In genomic region chr7:49686992-49687391, GRCm38 (mm10) we compare ENCODE assay signal across 17 mouse cellular contexts. TPM values are rescaled to one million over a fixed set of nuclear protein-coding genes. Genes with fewer than 3 reads are reported as not detected.
DNase-seq lines count a peak whose midpoint lies in the region; ATAC-seq and TF ChIP-seq lines count a peak whose summit lies in the region.
"Had no signal": no experiment of that assay in that cellular context is flagged by ENCODE, and none has a peak within 500 bp of the region (broad histone marks: within the 10 kb centered on the region; RNA-seq: fewer than 3 reads in every experiment).

No protein-coding gene starts in this region.

- DNase-seq in stomach, postnatal 0 days (ENCODE audit: low spot score) = no peak
- no peak for DNase-seq in ovary, postnatal 10 days (ENCODE audit: low spot score)
- DNase-seq: adrenal gland, adult 2 months; cerebellum, adult 2 months; thymus, adult 2 months had no signal

- no peaks in the 10 kb centered on the region for H3K36me3 ChIP-seq in hindbrain, embryonic 12.5 days
- no peaks in the 10 kb centered on the region for H3K36me3 ChIP-seq in hindbrain, embryonic 13.5 days
- H3K36me3 ChIP-seq in stomach, embryonic 14.5 days (ENCODE audit: control insufficient read depth, insufficient read depth, low read length) = no peaks in the 10 kb centered on the region
- no peaks in the 10 kb centered on the region for H3K36me3 ChIP-seq in stomach, postnatal 0 days (ENCODE audit: control insufficient read depth, insufficient read depth, low read length)
- no peaks in the 10 kb centered on the region for H3K36me3 ChIP-seq in midbrain, embryonic 12.5 days
- no peaks in the 10 kb centered on the region for H3K36me3 ChIP-seq in intestine, embryonic 15.5 days
- H3K36me3 ChIP-seq: hindbrain, embryonic 15.5 days; kidney, embryonic 15.5 days; limb, embryonic 13.5 days had no signal

- H3K9ac ChIP-seq in hindbrain, embryonic 12.5 days = no peak overlapping the region
- no peak overlapping the region for H3K9ac ChIP-seq in hindbrain, embryonic 13.5 days
- H3K9ac ChIP-seq in stomach, embryonic 14.5 days (replicated peaks; ENCODE audit: low read depth, low read length) = no peak overlapping the region
- H3K9ac ChIP-seq in stomach, postnatal 0 days (ENCODE audit: low read length) = no peak overlapping the region
- no peak overlapping the region for H3K9ac ChIP-seq in midbrain, embryonic 12.5 days (replicated peaks)
- no peak overlapping the region for H3K9ac ChIP-seq in intestine, embryonic 15.5 days
- H3K9ac ChIP-seq: hindbrain, embryonic 15.5 days; kidney, embryonic 15.5 days; limb, embryonic 13.5 days had no signal

- TF ChIP-seq CTCF in stomach, postnatal 0 days (IDR thresholded peaks at IDR 0.05; ENCODE audit: low read depth) = no peak

- peaks cover 8% of the 10 kb centered on the region; the same call in 1 of the 2 replicates for H3K4me1 ChIP-seq in hindbrain, embryonic 12.5 days
- H3K4me1 ChIP-seq in hindbrain, embryonic 13.5 days (replicated peaks) = 0 out of 2 replicates have a peak, but pooled peaks cover 6% of the 10 kb centered on the region
- no peaks in the 10 kb centered on the region for H3K4me1 ChIP-seq in stomach, embryonic 14.5 days (ENCODE audit: control insufficient read depth, insufficient read depth, low read length)
- H3K4me1 ChIP-seq in stomach, postnatal 0 days (replicated peaks; ENCODE audit: control insufficient read depth, insufficient read depth) = no peaks in the 10 kb centered on the region
- H3K4me1 ChIP-seq in midbrain, embryonic 12.5 days = peaks cover 20% of the 10 kb centered on the region
- peaks cover 4% of the 10 kb centered on the region; the same call in 1 of the 2 replicates for H3K4me1 ChIP-seq in intestine, embryonic 15.5 days (replicated peaks)
- H3K4me1 ChIP-seq: hindbrain, embryonic 15.5 days had no signal

- peaks cover 96% of the 10 kb centered on the region for H3K27me3 ChIP-seq in hindbrain, embryonic 12.5 days
- H3K27me3 ChIP-seq in hindbrain, embryonic 13.5 days = peaks cover 99% of the 10 kb centered on the region
- peaks cover 30% of the 10 kb centered on the region; the same call in 1 of the 2 replicates for H3K27me3 ChIP-seq in stomach, embryonic 14.5 days (ENCODE audit: control insufficient read depth, insufficient read depth, low read length)
- H3K27me3 ChIP-seq in stomach, postnatal 0 days (ENCODE audit: control insufficient read depth, insufficient read depth, low read length) = no peaks in the 10 kb centered on the region
- H3K27me3 ChIP-seq in midbrain, embryonic 12.5 days = peaks cover 86% of the 10 kb centered on the region
- peaks cover 31% of the 10 kb centered on the region for H3K27me3 ChIP-seq in intestine, embryonic 15.5 days (replicated peaks)

- no peaks in the 10 kb centered on the region for H3K9me3 ChIP-seq in hindbrain, embryonic 12.5 days (replicated peaks)
- no peaks in the 10 kb centered on the region for H3K9me3 ChIP-seq in hindbrain, embryonic 13.5 days
- H3K9me3 ChIP-seq in stomach, embryonic 14.5 days (ENCODE audit: control insufficient read depth, low read depth, low read length) = no peaks in the 10 kb centered on the region
- H3K9me3 ChIP-seq in stomach, postnatal 0 days (ENCODE audit: control insufficient read depth, low read length) = no peaks in the 10 kb centered on the region
- no peaks in the 10 kb centered on the region for H3K9me3 ChIP-seq in midbrain, embryonic 12.5 days
- H3K9me3 ChIP-seq in intestine, embryonic 15.5 days = no peaks in the 10 kb centered on the region
- H3K9me3 ChIP-seq: hindbrain, embryonic 15.5 days; kidney, embryonic 15.5 days; limb, embryonic 13.5 days had no signal

- peak; percentile 87 for ATAC-seq in hindbrain, embryonic 12.5 days (ENCODE audit: low FRiP score)
- no peak for ATAC-seq in hindbrain, embryonic 13.5 days (ENCODE audit: low FRiP score)
- ATAC-seq in stomach, embryonic 14.5 days (ENCODE audit: insufficient number of reproducible peaks, insufficient read depth, low FRiP score, low read depth) = no peak
- no peak for ATAC-seq in stomach, postnatal 0 days (ENCODE audit: low FRiP score, low TSS enrichment)
- ATAC-seq in midbrain, embryonic 12.5 days (ENCODE audit: low FRiP score, low read depth) = peak; percentile 88
- ATAC-seq in intestine, embryonic 15.5 days = no peak

- 6% methylated on average over 11 of the region's 11 CpGs for WGBS in hindbrain, embryonic 12.5 days
- 7% methylated on average over 11 of the region's 11 CpGs for WGBS in hindbrain, embryonic 13.5 days
- 23% methylated on average over 11 of the region's 11 CpGs for WGBS in stomach, embryonic 14.5 days
- WGBS in stomach, postnatal 0 days = 18% methylated on average over 11 of the region's 11 CpGs
- WGBS in midbrain, embryonic 12.5 days = 5% methylated on average over 11 of the region's 11 CpGs
- whole genome bisulfite sequencing in intestine, embryonic 15.5 days = 33% methylated on average over 11 of the region's 11 CpGs

- no peak overlapping the region for H3K27ac ChIP-seq in hindbrain, embryonic 12.5 days
- H3K27ac ChIP-seq in hindbrain, embryonic 13.5 days = no peak overlapping the region
- H3K27ac ChIP-seq in stomach, embryonic 14.5 days (ENCODE audit: low read length) = no peak overlapping the region
- no peak overlapping the region for H3K27ac ChIP-seq in stomach, postnatal 0 days (replicated peaks)
- H3K27ac ChIP-seq in midbrain, embryonic 12.5 days (replicated peaks) = no peak overlapping the region
- no peak overlapping the region for H3K27ac ChIP-seq in intestine, embryonic 15.5 days
- H3K27ac ChIP-seq: hindbrain, embryonic 15.5 days; kidney, embryonic 15.5 days; left cerebral cortex, adult 2 months; limb, embryonic 13.5 days had no signal

- H3K4me3 ChIP-seq in hindbrain, embryonic 12.5 days = no peak overlapping the region
- no peak overlapping the region for H3K4me3 ChIP-seq in hindbrain, embryonic 13.5 days
- no peak overlapping the region for H3K4me3 ChIP-seq in stomach, embryonic 14.5 days (ENCODE audit: low read depth, low read length)
- no peak overlapping the region for H3K4me3 ChIP-seq in stomach, postnatal 0 days (ENCODE audit: low read depth, low read length)
- H3K4me3 ChIP-seq in midbrain, embryonic 12.5 days = no peak overlapping the region
- H3K4me3 ChIP-seq in intestine, embryonic 15.5 days (replicated peaks) = no peak overlapping the region
- H3K4me3 ChIP-seq: erythroblast, embryonic 14.5 days; hindbrain, embryonic 15.5 days; kidney, embryonic 15.5 days; left cerebral cortex, adult 2 months; limb, embryonic 13.5 days had no signal

- H3K4me2 ChIP-seq in hindbrain, embryonic 12.5 days (replicated peaks) = no peak overlapping the region
- H3K4me2 ChIP-seq in hindbrain, embryonic 13.5 days = no peak overlapping the region
- H3K4me2 ChIP-seq in stomach, embryonic 14.5 days (replicated peaks; ENCODE audit: low read depth, low read length) = 0 out of 2 replicates have a peak overlapping the region, but pooled peaks have one; percentile 10
- no peak overlapping the region for H3K4me2 ChIP-seq in stomach, postnatal 0 days (replicated peaks; ENCODE audit: low read depth)
- no peak overlapping the region for H3K4me2 ChIP-seq in midbrain, embryonic 12.5 days (replicated peaks)
- no peak overlapping the region for H3K4me2 ChIP-seq in intestine, embryonic 15.5 days (replicated peaks)
- H3K4me2 ChIP-seq: hindbrain, embryonic 15.5 days; kidney, embryonic 15.5 days; limb, embryonic 13.5 days had no signal

- TF ChIP-seq EP300 in stomach, postnatal 0 days (optimal IDR thresholded peaks at IDR 0.05) = no peak

RNA-seq across cellular contexts. Expression of gene Dbx1, which starts 50.3 kb away (rescaled TPM):
- 17.9 and 30.8 TPM in 2 replicates for polyA plus RNA-seq in hindbrain, embryonic 12.5 days (2016; fragmentation: Nextera tagmentation; extraction: Ambion mirVana)
- polyA plus RNA-seq in hindbrain, embryonic 13.5 days (2015; fragmentation: Nextera tagmentation; extraction: Ambion mirVana) = 14.3 and 28.7 TPM in 2 replicates
- polyA plus RNA-seq in stomach, embryonic 14.5 days (2014; fragmentation: Nextera tagmentation; extraction: Ambion mirVana) = not detected in 2 replicates
- not detected in 2 replicates for polyA plus RNA-seq in stomach, postnatal 0 days (2015; fragmentation: Nextera tagmentation; extraction: Ambion mirVana)
- 176 and 184 TPM in 2 replicates for polyA plus RNA-seq in midbrain, embryonic 12.5 days (2016; fragmentation: Nextera tagmentation; extraction: Ambion mirVana)
- not detected in 2 replicates for polyA plus RNA-seq in intestine, embryonic 15.5 days (2015; fragmentation: Nextera tagmentation; extraction: Ambion mirVana)
- polyA plus RNA-seq: adrenal gland, adult 2 months; cerebellum, adult 2 months; erythroblast, embryonic 14.5 days; heart, embryonic 14.5 days; liver, embryonic 16.5 days had no signal

Comparison
In these comparisons a context has a peak if more than half of its experiments do, and no peak if none do; other contexts are left out.
1. ATAC-seq: peak in hindbrain, embryonic 12.5 days (single experiment) and midbrain, embryonic 12.5 days (single experiment); none in hindbrain, embryonic 13.5 days (single experiment), stomach, embryonic 14.5 days (single experiment), stomach, postnatal 0 days (single experiment) and intestine, embryonic 15.5 days (single experiment).
2. RNA of gene Dbx1, which starts 50.3 kb away (polyA plus RNA-seq): 176 to 184 TPM in midbrain, embryonic 12.5 days, 17.9 to 30.8 TPM in hindbrain, embryonic 12.5 days and 14.3 to 28.7 TPM in hindbrain, embryonic 13.5 days; not detected in intestine, embryonic 15.5 days, not detected in stomach, embryonic 14.5 days and not detected in stomach, postnatal 0 days; every median in the first group is over 10 times any median in the second.